Mouse (Mus musculus) hindbrain, embryonic 15.5 days (tissue): Measurements from ENCODE around the gene Ddx25. TPM values are rescaled to one million over a fixed set of nuclear protein-coding genes. Genes with fewer than 3 reads are reported as not detected.

ENCODE experiments used
- ATAC-seq: fragments of 200-750 bp; cut with Nextera tagmentation; 2 replicates; pipeline ENCODE4 v1.8.0; 2017; ENCODE audit warnings: low read depth, moderate number of reproducible peaks, moderate TSS enrichment; ENCODE audit not compliant: low FRiP score
- H3K27ac ChIP-seq: fragments of 300-500 bp; sonication (generic); replicated peaks from 2 replicates; pipeline ENCODE4 v1.5.1; 2015; ENCODE audit warnings: mild to moderate bottlenecking, inconsistent platforms
- H3K27me3 ChIP-seq: fragments of 300-500 bp; sonication (generic); 2 replicates; pipeline ENCODE4 v1.6.1; 2015; ENCODE audit warnings: control low read depth, inconsistent platforms
- H3K36me3 ChIP-seq: fragments of 300-500 bp; sonication (generic); 2 replicates; pipeline ENCODE4 v1.6.1; 2015; ENCODE audit warnings: control low read depth, inconsistent platforms
- H3K4me1 ChIP-seq: fragments of 300-500 bp; sonication (generic); replicated peaks from 2 replicates; pipeline ENCODE4 v1.6.1; 2015; ENCODE audit warnings: control low read depth, inconsistent platforms
- H3K4me2 ChIP-seq: fragments of 300-500 bp; sonication (generic); 2 replicates; pipeline ENCODE4 v1.6.1; 2015; ENCODE audit warnings: moderate library complexity, mild to moderate bottlenecking, inconsistent platforms
- H3K4me3 ChIP-seq: fragments of 300-500 bp; sonication (generic); 2 replicates; pipeline ENCODE4 v1.5.1; 2015; ENCODE audit warnings: mild to moderate bottlenecking, inconsistent platforms
- H3K9ac ChIP-seq: fragments of 300-500 bp; sonication (generic); 2 replicates; pipeline ENCODE4 v1.6.1; 2015; ENCODE audit warnings: inconsistent platforms
- H3K9me3 ChIP-seq: fragments of 300-500 bp; sonication (generic); 2 replicates; pipeline ENCODE4 v1.6.1; 2016; ENCODE audit warnings: control low read depth, inconsistent platforms
- WGBS: fragments of 180-500 bp; shearing (Covaris S2); methylation state at CpG from one replicate; pipeline ENCODE4 v1.1.7; 2015; 5-methylcytosine and 5-hydroxymethylcytosine counted together
- polyA plus RNA-seq: library from polyadenylated mRNA; unstranded; fragments of >200 nt; fragmentation: Nextera tagmentation; extraction: Ambion mirVana; gene quantifications from 2 replicates; pipeline ENCODE4 v1.2.1, GENCODE M21; 2015

The Ddx25 gene
- polyA plus RNA-seq, 1 experiment from 2014 or later, result 28.7 TPM

DNA sequence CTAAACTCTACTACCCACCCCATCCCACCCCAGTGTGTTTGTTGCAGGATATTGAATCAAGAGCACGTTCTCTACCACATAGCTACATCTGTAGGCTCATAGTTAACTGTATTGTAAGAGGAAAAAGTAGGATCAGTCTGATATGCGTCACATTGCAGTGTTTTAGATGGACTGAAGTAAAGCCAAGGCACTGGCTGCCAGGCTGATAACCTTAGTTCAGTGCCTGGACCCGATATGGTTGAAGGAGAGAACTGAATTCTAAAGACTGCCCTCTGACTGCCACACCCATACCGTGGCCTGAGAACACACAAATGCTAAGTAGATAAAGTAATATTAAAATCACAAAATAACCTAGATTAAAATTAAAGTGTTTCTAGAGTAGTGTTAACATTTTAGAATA is 22.5 kb downstream of the Ddx25 start:
- no peak overlapping the region for H3K9ac ChIP-seq
- no peak overlapping the region for H3K4me3 ChIP-seq
- no peak overlapping the region for H3K4me2 ChIP-seq
- peaks cover 3% of the 10 kb centered on the region for H3K36me3 ChIP-seq
- no peak overlapping the region for H3K27ac ChIP-seq
- WGBS, result 87% methylated on average over 4 of the region's 4 CpGs
- ATAC-seq, result no peak
- H3K27me3 ChIP-seq, result 0 out of 2 replicates have a peak, but pooled peaks cover 9% of the 10 kb centered on the region
- no peaks in the 10 kb centered on the region for H3K4me1 ChIP-seq
- no peaks in the 10 kb centered on the region for H3K9me3 ChIP-seq

DNA sequence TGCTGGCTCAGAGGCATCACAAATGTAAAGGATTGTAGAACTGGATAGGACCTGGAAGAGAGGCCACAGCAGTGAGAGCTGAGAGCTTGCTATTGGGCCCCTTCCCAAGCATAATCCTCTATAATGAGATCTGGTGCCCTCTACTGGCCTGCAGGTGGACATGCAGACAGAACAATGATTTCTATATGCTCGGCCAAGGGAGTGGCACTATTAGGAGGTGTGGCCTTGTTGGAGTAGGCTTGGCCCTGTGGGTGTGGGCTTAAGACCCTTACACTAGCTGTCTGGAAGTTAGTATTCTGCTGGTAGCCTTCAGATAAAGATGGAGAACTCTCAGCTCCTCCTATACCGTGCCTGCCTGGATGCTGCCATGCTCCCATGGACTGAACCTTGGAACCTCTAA is 23.2 kb downstream of the Ddx25 start:
- H3K9ac ChIP-seq, result no peak overlapping the region
- 0 out of 2 replicates have a peak, but pooled peaks cover 9% of the 10 kb centered on the region for H3K27me3 ChIP-seq
- no peaks in the 10 kb centered on the region for H3K36me3 ChIP-seq
- peak; percentile 86 for ATAC-seq
- H3K27ac ChIP-seq, result no peak overlapping the region
- H3K4me2 ChIP-seq, result no peak overlapping the region
- 8% methylated on average over 2 of the region's 2 CpGs for WGBS
- no peaks in the 10 kb centered on the region for H3K9me3 ChIP-seq
- no peaks in the 10 kb centered on the region for H3K4me1 ChIP-seq
- no peak overlapping the region for H3K4me3 ChIP-seq

DNA sequence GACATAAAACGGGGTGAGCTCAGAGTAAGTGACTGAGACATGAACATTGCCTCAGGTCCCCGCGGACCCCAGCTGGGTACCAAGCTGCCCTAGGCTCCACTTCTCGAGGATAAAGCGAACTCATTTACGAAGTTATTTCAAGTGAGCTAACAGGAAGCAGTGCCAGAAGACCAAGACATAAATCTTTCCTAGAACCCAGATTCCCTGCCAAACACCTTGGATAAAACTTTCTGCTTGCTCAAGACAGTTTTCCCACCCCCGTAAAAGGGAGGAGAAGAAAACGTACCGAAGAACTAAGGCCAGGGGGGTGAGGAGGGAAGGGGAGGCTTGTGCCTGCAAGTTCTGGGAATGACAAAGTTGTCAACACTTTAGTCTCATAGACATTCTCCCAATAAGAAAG is 25.1 kb downstream of the Ddx25 start:
- no peak for ATAC-seq
- WGBS, result 84% methylated on average over 9 of the region's 9 CpGs
- no peaks in the 10 kb centered on the region for H3K9me3 ChIP-seq

DNA sequence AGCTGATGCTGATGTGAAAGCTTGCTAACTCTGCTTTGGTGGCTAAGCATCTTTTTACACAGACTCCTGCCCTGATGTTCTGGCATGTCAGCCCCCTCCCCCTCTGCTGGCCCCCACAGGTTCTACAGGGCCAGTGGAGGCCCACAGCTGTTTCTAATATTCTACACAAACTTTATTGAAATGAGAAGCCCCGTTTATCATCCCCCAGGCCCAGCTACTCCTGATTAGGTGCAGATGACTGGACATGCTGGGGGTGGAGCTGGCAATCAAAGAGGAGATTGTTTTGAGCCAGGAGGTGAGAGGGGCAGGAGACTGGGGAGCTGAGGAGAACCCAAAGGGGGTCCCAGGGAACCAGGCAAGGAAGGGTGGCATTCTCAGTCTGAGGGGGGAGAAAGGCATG is 28.5 kb downstream of the Ddx25 start:
- Histone ChIP-seq H3K27me3 (0 out of 2 replicates have a peak, but pooled peaks cover 9% of the 10 kb centered on the region), H3K4me3 (no peak overlapping the region), H3K4me2 (no peak overlapping the region), H3K36me3 (no peaks in the 10 kb centered on the region), H3K9me3 (no peaks in the 10 kb centered on the region), H3K4me1 (no peaks in the 10 kb centered on the region), H3K9ac (no peak overlapping the region), H3K27ac (no peak overlapping the region)
- no peak for ATAC-seq
- 10% methylated on average over 1 of the region's 1 CpGs for WGBS

More for the DNA sequence above, 25.1 kb downstream of the Ddx25 start:
- Histone ChIP-seq H3K36me3 (no peaks in the 10 kb centered on the region), H3K27me3 (0 out of 2 replicates have a peak, but pooled peaks cover 9% of the 10 kb centered on the region), H3K27ac (no peak overlapping the region), H3K4me3 (no peak overlapping the region), H3K4me2 (no peak overlapping the region), H3K4me1 (no peaks in the 10 kb centered on the region), H3K9ac (no peak overlapping the region)

DNA sequence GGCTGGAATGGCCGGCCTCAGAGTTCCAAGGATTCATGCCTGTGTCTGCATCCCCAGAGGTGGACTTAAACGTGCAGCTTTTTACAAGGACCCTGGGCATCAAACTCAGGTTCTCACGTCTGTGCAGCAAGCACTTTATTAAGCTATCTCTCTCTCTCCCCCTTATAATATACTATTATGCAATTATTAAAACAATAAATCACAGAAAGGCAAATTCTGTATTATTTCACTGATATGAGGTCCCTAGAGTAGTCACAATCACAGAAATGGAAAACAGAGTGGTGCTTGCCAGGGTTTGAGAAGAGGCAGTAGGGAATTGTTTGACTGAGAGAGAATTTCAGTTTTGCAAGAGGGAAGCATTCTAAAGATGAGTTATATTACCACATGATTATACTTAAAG is 29.2 kb downstream of the Ddx25 start:
- no peak overlapping the region for H3K4me2 ChIP-seq
- no peaks in the 10 kb centered on the region for H3K36me3 ChIP-seq
- no peak overlapping the region for H3K9ac ChIP-seq
- no peak overlapping the region for H3K4me3 ChIP-seq
- no peak for ATAC-seq
- no peak overlapping the region for H3K27ac ChIP-seq
- no peaks in the 10 kb centered on the region for H3K9me3 ChIP-seq
- peaks cover 6% of the 10 kb centered on the region for H3K4me1 ChIP-seq
- 0 out of 2 replicates have a peak, but pooled peaks cover 9% of the 10 kb centered on the region for H3K27me3 ChIP-seq
- 66% methylated on average over 3 of the region's 3 CpGs for WGBS

DNA sequence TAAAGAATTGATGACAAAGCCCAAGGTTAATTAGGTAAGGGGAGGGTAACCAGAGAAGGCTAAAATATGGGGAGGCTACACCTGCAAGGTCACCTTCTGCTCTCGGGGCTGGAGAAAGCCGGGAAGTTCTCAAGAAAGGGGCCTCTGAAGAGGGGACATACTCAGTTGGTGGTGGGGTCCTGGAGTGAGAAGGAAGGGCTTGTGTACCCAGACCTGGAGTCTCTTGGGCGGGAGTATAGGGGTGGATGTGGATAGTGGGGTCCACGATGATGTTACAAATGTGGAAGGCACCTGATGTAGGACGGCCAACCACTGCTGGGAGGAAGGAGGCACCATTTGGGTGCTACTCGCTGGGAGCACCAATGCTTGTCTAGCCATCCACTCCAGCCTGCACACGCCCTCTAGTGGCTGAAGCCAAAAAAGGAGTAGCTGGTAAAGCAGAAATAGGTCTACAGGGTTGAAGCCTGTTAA is 34.4 kb downstream of the Ddx25 start:
- Histone ChIP-seq H3K27me3 (no peaks in the 10 kb centered on the region), H3K4me1 (peaks cover 20% of the 10 kb centered on the region), H3K9me3 (no peaks in the 10 kb centered on the region), H3K36me3 (no peaks in the 10 kb centered on the region), H3K27ac (peak overlapping the region; percentile 53), H3K9ac (no peak overlapping the region), H3K4me3 (no peak overlapping the region), H3K4me2 (peak overlapping the region; percentile 18)
- WGBS, result 13% methylated on average over 7 of the region's 7 CpGs
- peak; percentile 72 for ATAC-seq

DNA sequence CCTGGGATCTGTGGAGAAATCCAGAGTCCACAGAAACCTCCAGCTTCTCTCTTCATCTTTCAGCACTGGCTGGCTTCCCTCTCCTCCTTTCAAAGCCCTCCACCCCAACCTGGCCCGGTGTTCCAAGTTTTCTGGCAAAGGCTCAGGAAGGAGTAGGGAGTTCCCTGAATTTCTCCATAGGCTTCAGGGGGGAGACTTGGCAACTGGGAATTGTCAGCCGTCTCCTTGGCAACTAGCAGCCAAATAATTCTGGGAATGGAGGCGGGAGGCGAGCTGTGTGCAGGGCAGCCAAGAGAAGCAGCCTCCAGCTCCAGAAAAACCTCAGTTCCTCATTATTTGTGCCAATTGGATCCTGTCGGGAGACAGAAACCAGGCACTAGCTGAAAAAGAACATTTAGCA is 34.8 kb downstream of the Ddx25 start:
- H3K4me2 ChIP-seq, result peak overlapping the region; percentile 18
- no peaks in the 10 kb centered on the region for H3K27me3 ChIP-seq
- WGBS, result 19% methylated on average over 5 of the region's 5 CpGs
- H3K36me3 ChIP-seq, result no peaks in the 10 kb centered on the region
- peak overlapping the region; percentile 53 for H3K27ac ChIP-seq
- no peak overlapping the region for H3K9ac ChIP-seq
- peaks cover 20% of the 10 kb centered on the region for H3K4me1 ChIP-seq
- ATAC-seq, result peak; percentile 85
- no peaks in the 10 kb centered on the region for H3K9me3 ChIP-seq
- no peak overlapping the region for H3K4me3 ChIP-seq

DNA sequence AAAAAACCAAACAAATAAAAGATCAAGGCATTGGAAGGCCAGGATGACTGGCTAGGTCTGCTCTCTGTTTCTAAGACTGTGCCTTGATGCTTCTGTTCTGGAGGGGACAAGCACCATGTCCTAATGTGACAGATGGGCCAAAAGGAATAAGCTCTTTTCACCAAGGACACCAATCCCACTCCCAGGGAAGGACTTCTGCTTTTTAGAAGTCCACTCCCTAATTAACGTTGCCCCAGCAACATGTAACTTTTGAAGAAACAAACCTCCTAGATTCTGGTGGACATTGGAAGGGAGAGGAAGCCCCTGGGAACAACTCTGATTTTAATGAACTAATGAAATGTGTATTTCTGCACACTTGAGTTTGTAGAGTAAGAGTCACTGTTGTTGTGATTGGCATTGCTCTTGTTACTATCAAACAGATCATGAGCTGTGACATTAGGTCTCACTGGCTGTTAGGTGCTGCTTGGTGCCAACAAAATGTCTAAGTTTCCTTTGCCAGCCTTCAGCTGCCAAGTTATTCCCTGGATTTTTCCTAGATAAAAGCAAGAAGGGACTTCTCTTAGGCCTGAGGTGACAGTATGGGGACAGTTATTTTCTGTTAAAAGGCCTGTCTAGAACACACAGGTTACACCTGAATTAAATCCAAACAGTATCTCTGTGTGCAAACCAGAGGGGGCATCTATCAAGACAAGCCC is 35.4 kb downstream of the Ddx25 start:
- Histone ChIP-seq H3K27me3 (no peaks in the 10 kb centered on the region), H3K27ac (no peak overlapping the region), H3K4me3 (no peak overlapping the region), H3K9me3 (no peaks in the 10 kb centered on the region), H3K36me3 (no peaks in the 10 kb centered on the region), H3K4me1 (peaks cover 20% of the 10 kb centered on the region), H3K4me2 (no peak overlapping the region), H3K9ac (no peak overlapping the region)
- 0 out of 2 replicates have a peak, but pooled peaks have one; percentile 25 for ATAC-seq
- 62% methylated on average over 1 of the region's 1 CpGs for WGBS

DNA sequence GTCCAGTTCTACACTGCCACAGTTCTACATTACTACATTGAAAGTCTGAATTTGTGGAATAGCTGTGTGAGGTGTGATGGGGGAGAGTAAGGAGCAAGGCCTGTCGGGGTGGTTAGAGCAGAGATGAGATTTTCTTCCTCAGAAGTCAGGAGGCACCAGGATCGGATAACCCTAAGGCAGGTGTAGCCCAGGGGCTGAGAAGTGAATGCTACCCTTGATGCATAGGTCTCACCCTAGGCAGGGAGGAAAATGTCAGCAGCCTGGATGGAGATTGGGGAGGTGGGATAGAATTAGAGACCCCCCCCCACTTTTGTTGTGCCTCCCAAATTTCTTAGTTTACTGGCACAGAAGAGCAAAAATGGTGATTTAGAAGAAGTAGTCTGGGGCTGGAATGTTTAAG is 36.1 kb downstream of the Ddx25 start:
- Histone ChIP-seq H3K36me3 (no peaks in the 10 kb centered on the region), H3K27ac (no peak overlapping the region), H3K4me3 (no peak overlapping the region), H3K4me1 (peaks cover 20% of the 10 kb centered on the region), H3K9me3 (no peaks in the 10 kb centered on the region), H3K9ac (no peak overlapping the region), H3K27me3 (no peaks in the 10 kb centered on the region), H3K4me2 (no peak overlapping the region)
- 82% methylated on average over 2 of the region's 2 CpGs for WGBS
- no peak for ATAC-seq

DNA sequence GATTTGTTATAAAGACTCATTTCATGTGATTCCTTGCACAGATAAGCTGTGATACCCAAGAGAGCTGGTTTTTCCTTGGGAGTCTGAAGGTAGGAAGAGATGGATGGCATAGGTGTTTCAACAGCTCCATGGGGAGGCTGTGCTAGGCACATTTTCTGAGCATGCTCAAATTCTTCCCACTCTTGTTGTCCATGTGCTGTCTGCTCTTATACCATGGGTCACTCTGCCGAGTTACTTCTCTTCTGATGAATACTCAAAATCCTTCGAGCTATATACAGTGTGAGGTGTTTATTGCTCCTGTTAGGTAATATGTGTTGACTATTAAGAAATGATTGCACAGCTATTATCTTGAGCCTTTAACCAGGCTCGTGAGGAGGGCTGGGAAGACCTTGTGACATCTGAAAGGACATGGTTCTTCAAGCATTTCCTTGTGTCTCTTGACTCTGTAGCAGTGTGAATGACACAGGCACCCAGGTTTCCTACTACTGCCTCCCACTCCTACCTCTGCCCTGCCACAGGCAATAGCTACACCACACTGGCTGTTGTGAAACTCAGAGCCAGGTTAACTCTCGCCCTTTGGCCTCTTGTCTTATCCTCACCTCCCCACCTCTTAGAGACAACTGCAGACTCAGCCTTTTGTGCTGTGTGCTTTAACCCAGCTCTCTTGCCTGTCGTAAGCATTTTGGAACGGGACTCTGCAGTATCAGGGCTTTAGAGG is 37.5 kb downstream of the Ddx25 start:
- no peaks in the 10 kb centered on the region for H3K27me3 ChIP-seq
- no peaks in the 10 kb centered on the region for H3K9me3 ChIP-seq
- H3K27ac ChIP-seq, result no peak overlapping the region
- no peak overlapping the region for H3K9ac ChIP-seq
- no peak for ATAC-seq
- peaks cover 20% of the 10 kb centered on the region for H3K4me1 ChIP-seq
- no peak overlapping the region for H3K4me2 ChIP-seq
- no peaks in the 10 kb centered on the region for H3K36me3 ChIP-seq
- 82% methylated on average over 6 of the region's 6 CpGs for WGBS
- no peak overlapping the region for H3K4me3 ChIP-seq

DNA sequence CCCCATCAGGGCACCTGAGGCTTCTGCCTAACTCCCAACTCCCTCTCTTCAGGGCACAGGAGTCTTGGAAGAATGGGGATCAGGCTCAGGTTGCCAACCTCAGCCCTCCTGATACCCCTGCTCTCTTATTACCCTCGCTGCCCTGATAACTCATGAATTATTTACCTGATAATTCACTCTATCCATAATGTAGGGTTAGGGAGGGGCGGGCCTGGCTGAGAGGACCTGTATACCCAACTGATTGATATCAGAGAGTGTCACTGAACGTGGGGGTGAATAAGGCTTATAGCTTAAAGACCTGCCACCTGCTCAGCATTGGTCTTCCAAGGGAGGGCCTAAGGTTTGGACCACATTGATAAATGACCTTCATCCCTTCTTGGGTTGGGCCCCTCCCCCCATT is 40.2 kb downstream of the Ddx25 start, which contains the start of gene Gm1113:
Gm1113 (minus strand) TSS at position 101 of the 400 bp plus-strand sequence.
- ATAC-seq, result no peak
- no peak within 1 kb of the TSS for H3K4me3 ChIP-seq
- H3K9me3 ChIP-seq, result no peaks in the 10 kb centered on the region
- 70% methylated on average over 3 of the region's 3 CpGs for WGBS
- H3K27me3 ChIP-seq, result no peaks in the 10 kb centered on the region
- H3K4me1 ChIP-seq, result peaks cover 4% of the 10 kb centered on the region
- no peak within 1 kb of the TSS for H3K27ac ChIP-seq
- no peaks in the 10 kb centered on the region for H3K36me3 ChIP-seq
- no peak within 1 kb of the TSS for H3K9ac ChIP-seq
- H3K4me2 ChIP-seq, result no peak within 1 kb of the TSS

DNA sequence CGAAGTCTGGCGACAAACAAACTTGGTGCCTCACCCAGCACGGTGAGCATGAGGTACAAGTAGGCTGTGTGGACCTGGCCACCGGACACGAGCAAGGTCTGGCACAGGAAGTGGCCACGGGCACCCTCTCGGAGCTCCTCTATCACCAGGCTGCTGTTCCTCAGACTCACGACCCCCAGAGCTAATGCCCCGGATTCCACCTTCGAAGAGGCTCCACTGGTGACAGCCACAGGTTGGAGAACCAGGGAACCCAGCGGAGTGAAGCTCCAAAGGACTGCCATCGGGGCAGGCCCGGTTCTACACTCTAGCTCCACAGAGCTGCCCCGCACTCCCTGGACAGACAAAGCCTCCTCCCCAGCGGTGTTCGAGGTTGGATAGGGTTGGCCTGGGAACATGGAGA is 41.6 kb downstream of the Ddx25 start:
- no peaks in the 10 kb centered on the region for H3K4me1 ChIP-seq

More for the DNA sequence above, 41.6 kb downstream of the Ddx25 start:
- WGBS, result 94% methylated on average over 16 of the region's 16 CpGs
- H3K36me3 ChIP-seq, result no peaks in the 10 kb centered on the region
- ATAC-seq, result no peak
- H3K27me3 ChIP-seq, result no peaks in the 10 kb centered on the region
- H3K27ac ChIP-seq, result no peak overlapping the region
- H3K9ac ChIP-seq, result no peak overlapping the region
- H3K4me3 ChIP-seq, result no peak overlapping the region
- H3K4me2 ChIP-seq, result no peak overlapping the region
- no peaks in the 10 kb centered on the region for H3K9me3 ChIP-seq
